Mouse (Mus musculus) forebrain, postnatal 0 days (tissue): ENCODE data around the gene Xlr5b. TPM values are rescaled to one million over a fixed set of nuclear protein-coding genes. Genes with fewer than 3 reads are reported as not detected.
"Not testable (repeated sequence)": the region's sequence is repeated elsewhere in the genome, so short reads cannot be mapped to it uniquely, and the experiment has no call there.

Experiments
- ATAC-seq: fragments of 200-750 bp; cut with Nextera tagmentation; 2 replicates; pipeline ENCODE4 v1.8.0; 2017; ENCODE audit warnings: mild to moderate bottlenecking, moderate library complexity
- DNase-seq: peaks from one replicate; pipeline ENCODE4 v3.0.0-alpha.2; 2015
- H3K27ac ChIP-seq: fragments of 300-500 bp; sonication (generic); 2 replicates; pipeline ENCODE4 v1.5.1; 2014; ENCODE audit warnings: low read depth, mild to moderate bottlenecking, antibody characterized with exemption, low read length, moderate library complexity, mixed read lengths
- H3K27me3 ChIP-seq: fragments of 300-500 bp; sonication (generic); 2 replicates; pipeline ENCODE4 v1.6.1; 2014; ENCODE audit warnings: mild to moderate bottlenecking, low read length, mixed read lengths; ENCODE audit not compliant: insufficient read depth
- H3K36me3 ChIP-seq: fragments of 300-500 bp; sonication (generic); 2 replicates; pipeline ENCODE4 v1.6.1; 2014; ENCODE audit warnings: mild to moderate bottlenecking, moderate library complexity; ENCODE audit not compliant: insufficient read depth
- H3K4me1 ChIP-seq: fragments of 300-500 bp; sonication (generic); 2 replicates; pipeline ENCODE4 v1.6.1; 2014; ENCODE audit warnings: antibody characterized with exemption; ENCODE audit not compliant: insufficient read depth
- H3K4me2 ChIP-seq: fragments of 300-500 bp; sonication (generic); 2 replicates; pipeline ENCODE4 v1.6.1; 2014; ENCODE audit warnings: low read depth, mild to moderate bottlenecking, moderate library complexity
- H3K4me3 ChIP-seq: fragments of 300-500 bp; sonication (generic); 2 replicates; pipeline ENCODE4 v1.5.1; 2014; ENCODE audit warnings: low read depth, low read length, mixed read lengths
- H3K9ac ChIP-seq: fragments of 300-500 bp; sonication (generic); 2 replicates; pipeline ENCODE4 v1.6.1; 2014; ENCODE audit warnings: mild to moderate bottlenecking
- H3K9me3 ChIP-seq: fragments of 300-500 bp; sonication (generic); 2 replicates; pipeline ENCODE4 v1.6.1; 2016; ENCODE audit warnings: low read length
- WGBS: fragments of 180-500 bp; shearing (Covaris S2); extraction: QIAGEN DNeasy Blood & Tissue Kit; methylation state at CpG from one replicate; pipeline ENCODE4 v1.1.7; 2014; 5-methylcytosine and 5-hydroxymethylcytosine counted together
- polyA plus RNA-seq: library from polyadenylated mRNA; unstranded; fragments of >200 nt; fragmentation: Nextera tagmentation; extraction: Ambion mirVana; gene quantifications from 2 replicates; pipeline ENCODE4 v1.2.1, GENCODE M21; 2015
- total RNA-seq: library from RNA; depleted of rRNA; stranded (reverse); fragments of >200 nt; gene quantifications from 2 replicates; pipeline ENCODE4 v1.2.3, GENCODE M21; 2014; rRNA removed

Gene Xlr5b
- total RNA-seq: not detected in 2 replicates
- not detected in 2 replicates for polyA plus RNA-seq

DNA sequence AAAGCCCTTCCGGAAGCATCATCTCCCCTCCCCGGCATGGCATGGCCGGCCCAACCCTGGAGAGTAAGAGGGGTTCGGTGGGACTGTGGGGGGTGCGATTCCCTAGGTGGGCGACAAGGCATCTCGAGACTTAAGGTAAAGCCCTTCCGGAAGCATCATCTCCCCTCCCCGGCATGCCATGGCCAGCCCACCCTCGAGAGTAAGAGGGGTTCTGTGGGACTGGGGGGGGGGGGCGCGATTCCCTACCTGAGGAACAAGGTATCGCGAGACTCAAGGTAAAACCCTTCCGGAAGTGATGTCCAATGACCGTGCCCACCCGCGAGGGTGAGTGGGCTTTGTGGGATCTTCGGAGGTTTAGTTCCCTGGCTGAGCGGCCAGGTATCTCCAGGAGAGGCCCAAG lies at the start of gene Xlr5b:
Gene Xlr5b (plus strand): TSS at position 301 of the 400 bp plus-strand sequence.
- not testable (repeated sequence) for ATAC-seq, H3K9me3 ChIP-seq, H3K4me3 ChIP-seq, H3K4me2 ChIP-seq, DNase-seq, H3K27me3 ChIP-seq, H3K36me3 ChIP-seq, H3K4me1 ChIP-seq, H3K9ac ChIP-seq, H3K27ac ChIP-seq
- WGBS: no CpG with 5 or more reads among the region's 20 CpGs

DNA sequence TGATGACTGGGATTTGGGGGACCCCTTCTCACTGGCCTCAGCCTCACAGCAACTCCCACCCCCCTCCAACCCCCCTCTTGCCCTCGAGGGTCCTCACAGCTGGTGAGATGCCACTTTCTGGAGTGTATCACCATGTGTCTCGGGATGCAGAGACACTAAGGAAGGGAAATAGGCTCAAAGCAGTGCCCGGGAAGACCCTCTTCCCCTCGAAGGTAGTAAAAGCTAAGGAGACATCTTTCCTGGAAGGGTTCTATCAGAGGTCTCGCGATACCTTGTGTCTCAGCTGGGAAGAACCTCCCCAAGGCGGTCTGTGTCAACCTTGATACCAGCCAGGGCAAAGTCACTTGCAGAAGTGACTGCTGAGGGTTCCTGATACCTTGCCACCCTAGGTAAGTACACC lies 31.8 kb upstream of the Xlr5b start, which contains the start of gene Gm14685:
Gene Gm14685 (plus strand): TSS at position 301 of the 400 bp plus-strand sequence.
- H3K27me3 ChIP-seq, H3K9ac ChIP-seq, H3K36me3 ChIP-seq, H3K4me3 ChIP-seq, H3K4me2 ChIP-seq, ATAC-seq, H3K9me3 ChIP-seq, H3K27ac ChIP-seq, DNase-seq, H3K4me1 ChIP-seq: not testable (repeated sequence)
- WGBS: no CpG with 5 or more reads among the region's 7 CpGs

DNA sequence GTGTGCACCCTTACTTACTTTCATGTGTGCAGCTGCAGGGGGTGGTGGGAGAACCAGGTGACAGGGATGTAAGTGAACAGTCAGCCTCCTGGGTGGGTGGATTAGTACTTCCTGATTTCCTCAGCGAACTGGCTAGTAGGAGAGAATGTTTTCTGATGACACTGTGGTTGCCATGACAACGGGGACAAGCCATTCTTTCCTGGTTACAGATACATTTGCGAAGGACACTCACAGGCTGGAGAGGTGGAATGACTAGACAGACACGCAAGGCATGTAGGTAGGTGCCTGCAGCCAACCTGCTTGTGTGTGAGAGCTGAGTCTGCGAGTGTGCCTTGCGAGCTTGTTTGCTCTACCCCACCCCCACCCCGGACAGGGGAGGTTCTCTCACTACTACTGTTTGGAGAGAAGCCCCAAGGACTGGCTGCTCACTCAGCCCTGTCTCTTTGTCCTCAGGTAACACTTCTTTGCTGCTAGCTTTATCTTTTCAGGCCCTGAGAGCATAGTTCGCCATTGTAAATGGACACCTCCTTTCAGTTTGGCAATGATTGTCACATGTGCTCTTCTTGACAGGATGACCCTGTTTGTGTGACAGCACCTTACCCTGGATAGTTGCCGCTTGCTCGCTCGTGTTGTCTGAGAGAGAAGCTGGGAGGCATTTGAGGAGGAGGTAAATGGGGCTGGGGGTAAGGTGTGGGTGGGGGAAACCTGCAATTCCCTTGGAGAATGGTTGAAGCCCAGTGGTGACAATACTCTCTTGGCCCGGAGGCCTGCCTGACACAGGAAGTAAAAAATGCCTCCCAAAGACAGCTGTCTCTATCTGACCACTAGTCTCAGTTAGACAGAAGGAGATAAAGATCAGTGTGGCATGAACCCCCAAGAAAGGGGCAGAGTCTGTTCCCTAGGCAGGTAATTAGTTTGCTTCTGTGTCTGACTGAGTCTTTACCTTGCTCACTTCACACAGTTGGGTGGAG lies 25.5 kb upstream of the Xlr5b start:
- WGBS: no CpG with 5 or more reads among the region's 12 CpGs
- H3K4me1 ChIP-seq: not testable (repeated sequence)

DNA sequence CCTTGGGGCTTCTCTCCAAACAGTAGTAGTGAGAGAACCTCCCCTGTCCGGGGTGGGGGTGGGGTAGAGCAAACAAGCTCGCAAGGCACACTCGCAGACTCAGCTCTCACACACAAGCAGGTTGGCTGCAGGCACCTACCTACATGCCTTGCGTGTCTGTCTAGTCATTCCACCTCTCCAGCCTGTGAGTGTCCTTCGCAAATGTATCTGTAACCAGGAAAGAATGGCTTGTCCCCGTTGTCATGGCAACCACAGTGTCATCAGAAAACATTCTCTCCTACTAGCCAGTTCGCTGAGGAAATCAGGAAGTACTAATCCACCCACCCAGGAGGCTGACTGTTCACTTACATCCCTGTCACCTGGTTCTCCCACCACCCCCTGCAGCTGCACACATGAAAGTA lies 5.4 kb upstream of the Xlr5b start:
- not testable (repeated sequence) for H3K36me3 ChIP-seq, DNase-seq, H3K9me3 ChIP-seq, H3K27ac ChIP-seq, H3K4me2 ChIP-seq, H3K4me1 ChIP-seq, H3K27me3 ChIP-seq, H3K4me3 ChIP-seq, H3K9ac ChIP-seq
- WGBS: no CpG with 5 or more reads among the region's 7 CpGs
- ATAC-seq: peak; percentile 87

More for the DNA sequence above, 25.5 kb upstream of the Xlr5b start:
- ATAC-seq: peak; percentile 85
- not testable (repeated sequence) for H3K27ac ChIP-seq, DNase-seq, H3K9me3 ChIP-seq, H3K4me2 ChIP-seq, H3K9ac ChIP-seq, H3K27me3 ChIP-seq, H3K36me3 ChIP-seq, H3K4me3 ChIP-seq

DNA sequence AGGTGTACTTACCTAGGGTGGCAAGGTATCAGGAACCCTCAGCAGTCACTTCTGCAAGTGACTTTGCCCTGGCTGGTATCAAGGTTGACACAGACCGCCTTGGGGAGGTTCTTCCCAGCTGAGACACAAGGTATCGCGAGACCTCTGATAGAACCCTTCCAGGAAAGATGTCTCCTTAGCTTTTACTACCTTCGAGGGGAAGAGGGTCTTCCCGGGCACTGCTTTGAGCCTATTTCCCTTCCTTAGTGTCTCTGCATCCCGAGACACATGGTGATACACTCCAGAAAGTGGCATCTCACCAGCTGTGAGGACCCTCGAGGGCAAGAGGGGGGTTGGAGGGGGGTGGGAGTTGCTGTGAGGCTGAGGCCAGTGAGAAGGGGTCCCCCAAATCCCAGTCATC lies 754 bp downstream of the Xlr5b start, which contains the start of gene DXBay18:
Gene DXBay18 (minus strand): TSS at position 101 of the 400 bp plus-strand sequence.
- not testable (repeated sequence) for H3K27ac ChIP-seq, DNase-seq, H3K9me3 ChIP-seq, H3K4me3 ChIP-seq, H3K36me3 ChIP-seq, H3K4me2 ChIP-seq, ATAC-seq, H3K27me3 ChIP-seq, H3K9ac ChIP-seq, H3K4me1 ChIP-seq
- WGBS: no CpG with 5 or more reads among the region's 7 CpGs

DNA sequence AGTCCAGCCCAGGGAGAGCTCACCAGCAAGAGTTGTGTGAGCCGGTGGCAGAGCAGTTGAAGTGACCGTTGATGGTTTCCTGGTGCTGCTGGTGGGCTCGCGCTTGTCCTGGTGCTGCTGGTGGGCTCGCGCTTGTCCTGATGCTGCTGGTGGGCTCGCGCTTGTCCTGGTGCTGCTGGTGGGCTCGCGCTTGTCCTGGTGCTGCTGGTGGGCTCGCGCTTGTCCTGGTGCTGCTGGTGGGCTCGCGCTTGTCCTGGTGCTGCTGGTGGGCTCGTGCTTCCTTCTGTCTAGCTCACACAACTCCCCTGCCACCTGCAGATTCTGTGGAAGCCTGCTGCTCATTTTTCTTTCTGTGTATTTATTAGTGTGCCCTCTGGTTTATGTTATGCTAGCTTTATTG lies 28.3 kb downstream of the Xlr5b start, which contains the start of gene Spin2d:
Gene Spin2d (minus strand): TSS at position 101 of the 400 bp plus-strand sequence.
- DNase-seq, H3K27me3 ChIP-seq, ATAC-seq, H3K9ac ChIP-seq, H3K4me2 ChIP-seq, H3K4me3 ChIP-seq, H3K9me3 ChIP-seq, H3K27ac ChIP-seq, H3K36me3 ChIP-seq, H3K4me1 ChIP-seq: not testable (repeated sequence)
- 91% methylated on average over 4 of the region's 15 CpGs for WGBS

DNA sequence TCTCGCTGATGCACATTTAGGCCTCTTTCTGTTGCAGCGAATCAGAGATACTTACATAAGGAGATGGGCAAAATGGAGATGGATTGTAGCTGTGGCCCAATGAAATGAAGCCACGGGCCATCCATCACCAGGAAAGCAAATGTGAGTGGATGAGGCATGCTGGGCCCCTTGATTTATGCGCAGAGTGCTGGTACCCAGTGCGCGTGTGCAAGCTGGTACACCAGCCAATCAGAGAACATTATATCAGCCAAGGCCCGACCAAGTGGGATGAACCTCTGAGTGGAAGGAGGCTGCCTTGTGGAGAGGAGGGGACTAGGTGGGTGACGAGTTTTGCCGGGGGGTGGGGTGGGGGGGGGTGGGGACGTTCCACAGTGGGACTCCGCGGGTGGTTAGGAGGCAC lies 43.3 kb downstream of the Xlr5b start, which contains the start of gene Xlr3b:
Gene Xlr3b (plus strand): TSS at position 274 of the 400 bp plus-strand sequence.
- H3K4me1 ChIP-seq, H3K9ac ChIP-seq, H3K27ac ChIP-seq, H3K9me3 ChIP-seq, H3K36me3 ChIP-seq, H3K27me3 ChIP-seq, H3K4me2 ChIP-seq, H3K4me3 ChIP-seq: not testable (repeated sequence)
- ATAC-seq (peak; percentile 34; the same call in 1 of the 2 replicates), DNase-seq (peak; percentile 8)
- 92% methylated on average over 11 of the region's 12 CpGs for WGBS

Other genes with a start within 250 kb of the Xlr5b start
- gene Cetn2, start 230.4 kb upstream of the Xlr5b start, total RNA-seq: 41.4 and 47.1 TPM in 2 replicates
- gene Cetn2, start 230.4 kb upstream of the Xlr5b start, polyA plus RNA-seq: 95.5 and 105 TPM in 2 replicates
- gene Nsdhl, start 230.2 kb upstream of the Xlr5b start, total RNA-seq: 49.1 and 49.9 TPM in 2 replicates
- gene Nsdhl, start 230.2 kb upstream of the Xlr5b start, polyA plus RNA-seq: 41.7 and 44.8 TPM in 2 replicates
- gene Zfp185, start 161.5 kb upstream of the Xlr5b start, total RNA-seq: 0.77 and 1.9 TPM in 2 replicates
- 0.80 and 1.2 TPM in 2 replicates for gene Zfp185, start 161.5 kb upstream of the Xlr5b start, polyA plus RNA-seq
- 0.08 and 0.67 TPM in 2 replicates for gene Pnma5, start 111.7 kb upstream of the Xlr5b start, total RNA-seq
- 0.14 and 0.22 TPM in 2 replicates for gene Pnma5, start 111.7 kb upstream of the Xlr5b start, polyA plus RNA-seq
- 15.0 and 19.8 TPM in 2 replicates for gene Pnma3, start 84.0 kb upstream of the Xlr5b start, total RNA-seq
- 2.4 and 3.4 TPM in 2 replicates for gene Pnma3, start 84.0 kb upstream of the Xlr5b start, polyA plus RNA-seq
- gene Xlr4a, start 66.3 kb upstream of the Xlr5b start, total RNA-seq: not detected in 2 replicates
- 0.54 TPM in 1 of 2 replicates, not detected in the other for gene Xlr4a, start 66.3 kb upstream of the Xlr5b start, polyA plus RNA-seq
- gene Xlr3a, start 51.7 kb upstream of the Xlr5b start, total RNA-seq: 2.3 and 2.7 TPM in 2 replicates
- 1.7 and 1.9 TPM in 2 replicates for gene Xlr3a, start 51.7 kb upstream of the Xlr5b start, polyA plus RNA-seq
- 0.77 and 2.0 TPM in 2 replicates for gene Gm14685, start 31.7 kb upstream of the Xlr5b start, total RNA-seq
- 0.73 and 0.77 TPM in 2 replicates for gene Gm14685, start 31.7 kb upstream of the Xlr5b start, polyA plus RNA-seq
- gene DXBay18, start 654 bp downstream of the Xlr5b start, total RNA-seq: 0.95 and 1.3 TPM in 2 replicates
- 0.30 and 0.99 TPM in 2 replicates for gene DXBay18, start 654 bp downstream of the Xlr5b start, polyA plus RNA-seq
- not detected in 2 replicates for gene Spin2d, start 28.2 kb downstream of the Xlr5b start, total RNA-seq
- not detected in 2 replicates for gene Spin2d, start 28.2 kb downstream of the Xlr5b start, polyA plus RNA-seq
- gene Xlr3b, start 43.4 kb downstream of the Xlr5b start, total RNA-seq: 4.9 and 5.3 TPM in 2 replicates
- 5.1 and 10.8 TPM in 2 replicates for gene Xlr3b, start 43.4 kb downstream of the Xlr5b start, polyA plus RNA-seq
- 0.31 TPM in 1 of 2 replicates, not detected in the other for gene Xlr4b, start 65.5 kb downstream of the Xlr5b start, total RNA-seq
- 0.17 and 0.79 TPM in 2 replicates for gene Xlr4b, start 65.5 kb downstream of the Xlr5b start, polyA plus RNA-seq
- gene F8a, start 79.5 kb downstream of the Xlr5b start, total RNA-seq: 20.5 and 23.7 TPM in 2 replicates
- gene F8a, start 79.5 kb downstream of the Xlr5b start, polyA plus RNA-seq: 33.0 and 34.3 TPM in 2 replicates
- not detected in 2 replicates for gene Xlr4c, start 94.3 kb downstream of the Xlr5b start, total RNA-seq
- 0.35 TPM in 1 of 2 replicates, not detected in the other for gene Xlr4c, start 94.3 kb downstream of the Xlr5b start, polyA plus RNA-seq
- not detected in 2 replicates for gene Xlr3c, start 116.6 kb downstream of the Xlr5b start, total RNA-seq
- 0.11 TPM in 1 of 2 replicates, not detected in the other for gene Xlr3c, start 116.6 kb downstream of the Xlr5b start, polyA plus RNA-seq
- gene Xlr5a, start 144.2 kb downstream of the Xlr5b start, total RNA-seq: not detected in 2 replicates
- not detected in 2 replicates for gene Xlr5a, start 144.2 kb downstream of the Xlr5b start, polyA plus RNA-seq
- gene Xlr5c, start 144.2 kb downstream of the Xlr5b start, total RNA-seq: not detected in 2 replicates
- not detected in 2 replicates for gene Xlr5c, start 144.2 kb downstream of the Xlr5b start, polyA plus RNA-seq
- not detected in 2 replicates for gene Gm45015, start 188.0 kb downstream of the Xlr5b start, total RNA-seq
- gene Gm45015, start 188.0 kb downstream of the Xlr5b start, polyA plus RNA-seq: not detected in 2 replicates
- 24.6 and 32.3 TPM in 2 replicates for gene Zfp275, start 193.8 kb downstream of the Xlr5b start, total RNA-seq
- gene Zfp275, start 193.8 kb downstream of the Xlr5b start, polyA plus RNA-seq: 3.7 and 5.2 TPM in 2 replicates
- 0.19 TPM in 1 of 2 replicates, not detected in the other for gene Gm18336, start 249.9 kb downstream of the Xlr5b start, total RNA-seq
- gene Gm18336, start 249.9 kb downstream of the Xlr5b start, polyA plus RNA-seq: 0.07 TPM in 1 of 2 replicates, not detected in the other